Mouse (Mus musculus) spleen, adult 2 months (tissue): Measurements from ENCODE around the gene Cct3.

Experiments
- CTCF ChIP-seq: fragments of 200-500 bp; IDR thresholded peaks from 2 replicates; pipeline ENCODE4 v1.5.1; 2011; ENCODE audit warnings: mild to moderate bottlenecking, inconsistent platforms; ENCODE audit not compliant: insufficient read depth, insufficient read length, insufficient replicate concordance; ENCODE audit errors: extremely low read depth
- POLR2A ChIP-seq: fragments of 200-500 bp; IDR thresholded peaks from 2 replicates; pipeline ENCODE4 v1.6.1; 2011; ENCODE audit warnings: low read depth, low read length, inconsistent platforms

DNA sequence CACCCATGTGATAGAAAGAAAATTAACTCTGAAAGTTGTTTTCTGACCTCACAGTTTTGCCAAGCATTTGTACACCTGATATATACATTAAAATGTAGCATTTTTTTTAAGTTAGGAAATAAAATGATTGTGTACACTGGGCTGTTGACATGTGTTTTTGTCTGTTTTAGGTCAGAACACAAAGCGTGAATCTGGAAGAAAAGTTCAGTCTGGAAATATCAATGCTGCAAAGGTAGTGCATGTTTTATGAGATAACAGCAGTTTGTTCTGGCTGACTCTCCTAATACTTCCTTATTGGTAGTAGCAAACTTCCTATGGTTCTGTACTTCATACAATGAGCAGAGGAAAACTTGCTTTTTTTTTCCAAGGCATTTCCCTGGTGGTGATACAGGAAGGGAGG is 2.3 kb downstream of the Cct3 start:
- TF ChIP-seq CTCF (no peak), POLR2A (no peak)
